Mouse (Mus musculus) bone marrow, adult 2 months (tissue): Measurements from ENCODE around the gene Ahctf1. TPM values are rescaled to one million over a fixed set of nuclear protein-coding genes. Genes with fewer than 3 reads are reported as not detected.

Experiments
- H3K27ac ChIP-seq: fragments of 200-500 bp; 2 replicates; pipeline ENCODE4 v1.5.1; 2012; ENCODE audit warnings: low read depth, mild to moderate bottlenecking, control low read depth, inconsistent platforms, low read length; ENCODE audit not compliant: control insufficient read depth, poor library complexity, insufficient read depth
- H3K4me1 ChIP-seq: fragments of 200-500 bp; 2 replicates; pipeline ENCODE4 v1.6.1; 2011; ENCODE audit warnings: low read length; ENCODE audit not compliant: control insufficient read depth, insufficient read depth
- H3K4me3 ChIP-seq: fragments of 200-500 bp; replicated peaks from 2 replicates; pipeline ENCODE3; 2011; ENCODE audit warnings: mild to moderate bottlenecking, low read depth, low read length, control low read depth; ENCODE audit not compliant: control insufficient read depth
- CTCF ChIP-seq: fragments of 200-500 bp; IDR thresholded peaks from 2 replicates; pipeline ENCODE4 v1.5.1; 2011; ENCODE audit warnings: low read length, control low read depth; ENCODE audit not compliant: control insufficient read depth, insufficient read depth
- POLR2A ChIP-seq: fragments of 200-500 bp; IDR thresholded peaks from 2 replicates; pipeline ENCODE4 v1.6.1; 2011; ENCODE audit warnings: low read depth, mild to moderate bottlenecking, control low read depth, low read length, borderline replicate concordance; ENCODE audit not compliant: control insufficient read depth
- WGBS: fragments of 180-500 bp; shearing (Covaris S2); methylation state at CpG from one replicate; pipeline ENCODE4 v1.1.7; 2018; 5-methylcytosine and 5-hydroxymethylcytosine counted together
- polyA plus RNA-seq: library from polyadenylated mRNA; stranded (reverse); fragments of >200 nt; gene quantifications from 2 replicates; pipeline ENCODE4 v1.2.4, GENCODE M21; 2011; ENCODE audit warnings: low replicate concordance; ENCODE audit not compliant: missing spikeins, insufficient read depth, insufficient read length

Ahctf1 gene
- polyA plus RNA-seq, 1 experiment = 41.3 TPM

- Histone ChIP-seq H3K4me1 (no peaks in the 10 kb centered on the region), H3K27ac (no peak overlapping the region), H3K4me3 (no peak overlapping the region)
- TF ChIP-seq POLR2A = no peak
- WGBS = 78% methylated on average over 4 of the region's 4 CpGs
Observed at GRCm38 (mm10) chr1:179784098-179784497, 19.4 kb downstream of the Ahctf1 start.

GRCm38 (mm10) chr1:179776831-179777230 lies 26.6 kb downstream of the Ahctf1 start:
- 94% methylated on average over 8 of the region's 8 CpGs for WGBS
- H3K4me3 ChIP-seq = no peak overlapping the region
- no peak for TF ChIP-seq POLR2A
- no peak overlapping the region for H3K27ac ChIP-seq
- no peaks in the 10 kb centered on the region for H3K4me1 ChIP-seq

- WGBS = 81% methylated on average over 4 of the region's 4 CpGs
Observed at GRCm38 (mm10) chr1:179760553-179760952, 42.9 kb downstream of the Ahctf1 start.

DNA sequence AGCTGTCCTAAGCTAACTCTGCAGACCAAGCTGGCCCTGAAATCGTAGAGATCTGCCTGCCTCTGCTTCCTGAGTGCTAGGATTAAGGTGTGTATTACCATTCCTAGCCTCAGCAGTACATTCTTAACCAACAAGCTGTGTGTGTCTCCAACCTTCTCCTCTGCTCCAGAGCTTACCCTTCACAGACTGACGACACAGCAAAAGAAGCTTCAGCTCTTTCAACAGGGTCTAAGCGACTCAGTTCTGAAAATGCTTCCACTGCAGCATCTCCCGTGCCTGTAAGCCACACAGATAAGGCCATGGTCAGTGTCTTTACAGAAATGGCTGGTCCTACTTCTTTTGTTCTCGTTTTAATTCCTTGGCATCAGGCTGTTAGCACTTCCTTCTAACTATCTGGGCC lies 43.4 kb downstream of the Ahctf1 start:
- H3K4me1 ChIP-seq = no peaks in the 10 kb centered on the region
- TF ChIP-seq POLR2A = no peak
- no peak for TF ChIP-seq CTCF
- no peak overlapping the region for H3K4me3 ChIP-seq
- H3K27ac ChIP-seq = no peak overlapping the region
- 82% methylated on average over 5 of the region's 5 CpGs for whole genome bisulfite sequencing

More at GRCm38 (mm10) chr1:179760553-179760952, 42.9 kb downstream of the Ahctf1 start:
- Histone ChIP-seq H3K27ac (no peak overlapping the region), H3K4me3 (no peak overlapping the region), H3K4me1 (no peaks in the 10 kb centered on the region)
- no peak for TF ChIP-seq POLR2A
- TF ChIP-seq CTCF = no peak

DNA sequence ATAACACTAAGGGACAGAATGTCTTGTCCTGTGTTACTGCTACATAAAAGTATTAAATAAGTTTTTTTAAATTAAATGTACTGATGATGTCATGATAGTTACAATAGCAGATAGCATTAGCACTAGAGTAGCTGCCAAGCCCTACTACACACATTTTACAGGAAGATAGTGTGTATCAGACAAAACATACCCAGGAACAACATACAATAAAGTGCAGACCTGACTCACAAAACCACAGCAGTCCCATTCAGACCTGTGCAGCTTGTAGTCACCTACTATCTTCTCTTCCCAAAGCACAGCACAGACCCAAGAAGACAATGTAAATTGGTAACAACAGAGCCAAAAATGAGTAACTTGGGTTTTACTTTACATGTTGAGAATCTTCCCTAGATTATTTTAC lies 47.0 kb downstream of the Ahctf1 start:
- Histone ChIP-seq H3K4me3 (no peak overlapping the region), H3K27ac (no peak overlapping the region), H3K4me1 (no peaks in the 10 kb centered on the region)
- TF ChIP-seq CTCF = no peak
- TF ChIP-seq POLR2A = no peak

DNA sequence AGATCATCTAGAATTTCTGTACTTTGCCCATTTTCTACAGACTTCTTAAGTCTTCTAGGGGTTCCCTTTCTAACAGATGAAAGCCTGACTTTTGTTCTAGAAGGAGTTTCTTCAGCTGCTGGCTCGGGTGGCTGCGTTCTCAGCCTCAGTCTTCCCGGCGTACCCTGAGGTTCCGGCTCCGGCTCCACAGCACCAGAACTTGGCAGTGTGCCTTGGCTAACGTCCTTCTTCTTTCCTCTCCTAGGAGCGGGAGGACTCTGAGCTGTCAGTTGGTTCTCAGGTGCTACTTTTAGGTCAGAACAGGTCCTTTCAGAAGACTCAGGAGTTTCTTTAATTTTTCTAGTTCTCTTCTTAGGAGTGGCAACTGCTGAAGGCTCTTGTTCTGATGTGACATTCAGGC lies 50.5 kb downstream of the Ahctf1 start:
- TF ChIP-seq CTCF (no peak), POLR2A (no peak)
- H3K4me3 ChIP-seq = no peak overlapping the region
- H3K4me1 ChIP-seq = no peaks in the 10 kb centered on the region
- no peak overlapping the region for H3K27ac ChIP-seq
- WGBS = 92% methylated on average over 8 of the region's 8 CpGs

- Histone ChIP-seq H3K4me1 (no peaks in the 10 kb centered on the region), H3K4me3 (no peak overlapping the region), H3K27ac (no peak overlapping the region)
- no peak for TF ChIP-seq CTCF
- no peak for TF ChIP-seq POLR2A
- 95% methylated on average over 11 of the region's 11 CpGs for WGBS
Observed at GRCm38 (mm10) chr1:179752276-179752675, 51.2 kb downstream of the Ahctf1 start.

- Histone ChIP-seq H3K27ac (no peak within 1 kb of the TSS), H3K4me3 (no peak within 1 kb of the TSS), H3K4me1 (peaks cover 1% of the 10 kb centered on the region; the same call in 1 of the 2 replicates)
- TF ChIP-seq CTCF (no peak), POLR2A (no peak)
- WGBS = 96% methylated on average over 9 of the region's 9 CpGs
Observed at GRCm38 (mm10) chr1:179745171-179745570, 58.3 kb downstream of the Ahctf1 start, which contains the start of gene Kif28. TSS of gene Kif28 (minus strand) at chr1:179745271.

GRCm38 (mm10) chr1:179743593-179744193 lies 59.8 kb downstream of the Ahctf1 start:
- TF ChIP-seq CTCF (no peak), POLR2A (no peak)
- no peak overlapping the region for H3K27ac ChIP-seq
- peaks cover 1% of the 10 kb centered on the region; the same call in 1 of the 2 replicates for H3K4me1 ChIP-seq
- 72% methylated on average over 4 of the region's 4 CpGs for WGBS
- H3K4me3 ChIP-seq = no peak overlapping the region
